Mouse (Mus musculus): Measurements from ENCODE around the gene Muc3a. TPM values are rescaled to one million over a fixed set of nuclear protein-coding genes. Genes with fewer than 3 reads are reported as not detected.

Gene Muc3a
- 27.1 and 36.4 TPM in 2 replicates for polyA plus RNA-seq (2012; rRNA removed)

- Histone ChIP-seq H3K4me1 (ENCODE audit: control insufficient read depth, insufficient read depth, low read length) (no peaks in the 10 kb centered on the region), H3K27me3 (ENCODE audit: control insufficient read depth, insufficient read depth, low read length) (no peaks in the 10 kb centered on the region), H3K4me3 (replicated peaks; ENCODE audit: insufficient read depth, low read depth, low read length) (no peak within 1 kb of the TSS), H3K27ac (ENCODE audit: insufficient read depth, low read length) (no peak within 1 kb of the TSS)
- TF ChIP-seq CTCF (IDR thresholded peaks at IDR 0.05; ENCODE audit: borderline replicate concordance, insufficient read depth, low read depth, low read length) (no peak), POLR2A (IDR thresholded peaks at IDR 0.05; ENCODE audit: borderline replicate concordance, insufficient read depth, low read length) (no peak)
- no peak for DNase-seq
- WGBS, result 71% methylated on average over 2 of the region's 2 CpGs
These were observed at the start of gene Muc3a for GRCm38 (mm10) chr5:137212289-137212688. TSS of gene Muc3a (minus strand) at chr5:137212389.

DNA sequence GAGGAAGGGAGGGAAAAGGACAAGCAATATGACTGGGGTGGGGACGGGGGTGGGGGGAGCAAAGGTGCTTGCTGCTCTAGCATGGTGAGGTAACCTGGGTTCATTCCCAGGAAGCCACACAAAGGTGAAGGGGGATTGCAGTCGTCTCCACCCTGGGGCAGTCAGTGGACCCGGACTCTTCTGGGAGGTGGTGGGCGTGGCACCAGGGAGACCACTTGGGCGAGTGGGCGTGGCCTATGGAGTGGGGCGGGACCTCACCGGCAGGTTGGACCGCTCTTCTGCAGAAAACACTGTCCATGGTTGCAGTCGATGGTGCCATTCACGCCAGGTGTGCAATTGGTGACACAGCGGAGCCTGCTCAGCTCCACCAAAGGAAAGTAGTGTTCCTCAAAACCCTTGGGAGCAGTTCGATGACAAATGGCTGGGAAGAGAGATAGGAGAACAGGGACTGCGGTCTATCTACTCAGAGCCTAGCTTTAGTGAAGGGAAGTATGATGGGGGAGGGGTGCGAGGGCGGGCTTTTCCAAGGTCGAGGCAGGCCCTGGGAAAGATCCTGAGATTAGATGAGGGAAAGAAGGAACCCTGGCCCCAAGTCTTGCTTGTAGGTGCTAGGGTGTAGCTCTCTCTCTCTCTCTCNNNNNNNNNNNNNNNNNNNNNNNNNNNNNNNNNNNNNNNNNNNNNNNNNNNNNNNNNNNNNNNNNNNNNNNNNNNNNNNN is 917 bp downstream of the Muc3a start:
- Histone ChIP-seq H3K4me1 (ENCODE audit: control insufficient read depth, insufficient read depth, low read length) (no peaks in the 10 kb centered on the region), H3K27me3 (ENCODE audit: control insufficient read depth, insufficient read depth, low read length) (no peaks in the 10 kb centered on the region), H3K27ac (ENCODE audit: insufficient read depth, low read length) (no peak overlapping the region), H3K4me3 (replicated peaks; ENCODE audit: insufficient read depth, low read depth, low read length) (no peak overlapping the region)
- TF ChIP-seq POLR2A (IDR thresholded peaks at IDR 0.05; ENCODE audit: borderline replicate concordance, insufficient read depth, low read length) (no peak), CTCF (IDR thresholded peaks at IDR 0.05; ENCODE audit: borderline replicate concordance, insufficient read depth, low read depth, low read length) (no peak)
- 25% methylated on average over 17 of the region's 17 CpGs for WGBS
- DNase-seq, result no peak

DNA sequence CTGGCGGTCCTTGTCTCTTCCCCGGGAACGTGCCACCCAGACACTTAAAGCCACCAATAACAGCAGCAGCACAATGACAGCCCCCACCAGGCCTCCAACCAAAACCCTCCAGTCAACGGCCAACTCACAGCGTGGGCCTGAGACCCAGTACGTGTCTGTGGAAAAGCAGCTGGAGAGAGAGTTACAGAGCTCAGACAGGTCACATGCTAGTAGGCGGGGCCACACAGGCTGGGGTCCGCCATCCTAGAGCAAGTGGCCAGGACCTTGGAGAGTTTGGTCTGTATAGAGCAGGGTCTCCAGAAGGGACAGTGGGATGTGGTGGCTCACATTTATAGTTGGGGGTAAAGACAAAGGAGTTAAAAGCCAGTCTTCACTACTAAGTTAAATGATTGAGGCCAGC is 1.5 kb downstream of the Muc3a start:
- no peaks in the 10 kb centered on the region for H3K4me1 ChIP-seq (ENCODE audit: control insufficient read depth, insufficient read depth, low read length)
- TF ChIP-seq POLR2A (IDR thresholded peaks at IDR 0.05; ENCODE audit: borderline replicate concordance, insufficient read depth, low read length) (no peak), CTCF (IDR thresholded peaks at IDR 0.05; ENCODE audit: borderline replicate concordance, insufficient read depth, low read depth, low read length) (no peak)
- H3K27me3 ChIP-seq (ENCODE audit: control insufficient read depth, insufficient read depth, low read length), result no peaks in the 10 kb centered on the region
- DNase-seq, result no peak
- H3K27ac ChIP-seq (ENCODE audit: insufficient read depth, low read length), result no peak overlapping the region
- 57% methylated on average over 8 of the region's 8 CpGs for WGBS
- H3K4me3 ChIP-seq (replicated peaks; ENCODE audit: insufficient read depth, low read depth, low read length), result no peak overlapping the region

- Histone ChIP-seq H3K4me1 (ENCODE audit: control insufficient read depth, insufficient read depth, low read length) (no peaks in the 10 kb centered on the region), H3K27ac (ENCODE audit: insufficient read depth, low read length) (no peak overlapping the region), H3K27me3 (ENCODE audit: control insufficient read depth, insufficient read depth, low read length) (no peaks in the 10 kb centered on the region), H3K4me3 (replicated peaks; ENCODE audit: insufficient read depth, low read depth, low read length) (no peak overlapping the region)
- DNase-seq, result no peak
- 77% methylated on average over 3 of the region's 3 CpGs for whole genome bisulfite sequencing
- TF ChIP-seq POLR2A (IDR thresholded peaks at IDR 0.05; ENCODE audit: borderline replicate concordance, insufficient read depth, low read length) (no peak), CTCF (IDR thresholded peaks at IDR 0.05; ENCODE audit: borderline replicate concordance, insufficient read depth, low read depth, low read length) (no peak)
These were observed 6.9 kb downstream of the Muc3a start for GRCm38 (mm10) chr5:137205301-137205700.

DNA sequence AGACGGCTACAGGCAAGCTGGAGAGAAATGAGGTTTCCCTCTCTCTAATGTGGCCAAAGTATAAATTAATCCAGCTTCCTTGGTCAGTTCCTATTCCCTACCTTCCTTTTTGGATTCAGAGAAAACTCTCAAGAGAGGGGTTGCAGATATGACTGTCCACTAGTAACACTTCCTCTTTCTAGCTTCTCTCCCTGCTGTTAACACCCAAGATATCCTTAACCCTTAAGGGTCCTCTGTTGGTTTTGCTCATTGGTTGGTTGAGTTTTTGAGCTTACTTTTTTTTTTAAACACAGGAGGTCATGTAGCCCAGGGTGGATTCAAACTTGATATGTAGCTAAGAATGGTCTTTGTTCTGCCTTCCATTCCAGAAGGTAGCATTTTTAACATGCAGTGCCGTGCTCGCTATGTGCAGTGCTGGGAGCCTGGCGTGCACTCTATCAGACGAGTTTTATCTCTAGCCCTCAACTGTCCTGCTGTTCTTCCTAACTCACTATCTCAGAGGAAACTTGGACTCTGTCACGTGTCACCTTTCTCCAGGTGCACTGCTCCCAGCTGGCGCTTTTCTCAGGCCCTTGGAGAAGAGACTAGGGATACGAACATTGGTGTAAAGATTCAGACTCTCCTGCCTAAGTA is 17.6 kb downstream of the Muc3a start:
- no peak overlapping the region for H3K4me3 ChIP-seq (replicated peaks; ENCODE audit: insufficient read depth, low read depth, low read length)
- H3K4me1 ChIP-seq (ENCODE audit: control insufficient read depth, insufficient read depth, low read length), result no peaks in the 10 kb centered on the region
- no peak for TF ChIP-seq POLR2A (IDR thresholded peaks at IDR 0.05; ENCODE audit: borderline replicate concordance, insufficient read depth, low read length)
- TF ChIP-seq CTCF (IDR thresholded peaks at IDR 0.05; ENCODE audit: borderline replicate concordance, insufficient read depth, low read depth, low read length), result no peak
- H3K27ac ChIP-seq (ENCODE audit: insufficient read depth, low read length), result no peak overlapping the region
- 80% methylated on average over 8 of the region's 8 CpGs for WGBS
- DNase-seq, result no peak
- H3K27me3 ChIP-seq (ENCODE audit: control insufficient read depth, insufficient read depth, low read length), result no peaks in the 10 kb centered on the region; the same call in 1 of the 2 replicates

- no peak overlapping the region for H3K4me3 ChIP-seq (replicated peaks; ENCODE audit: insufficient read depth, low read depth, low read length)
- no peak overlapping the region for H3K27ac ChIP-seq (ENCODE audit: insufficient read depth, low read length)
- no peak for DNase-seq
- no peaks in the 10 kb centered on the region for H3K4me1 ChIP-seq (ENCODE audit: control insufficient read depth, insufficient read depth, low read length)
- no peak for TF ChIP-seq POLR2A (IDR thresholded peaks at IDR 0.05; ENCODE audit: borderline replicate concordance, insufficient read depth, low read length)
- no peak for TF ChIP-seq CTCF (IDR thresholded peaks at IDR 0.05; ENCODE audit: borderline replicate concordance, insufficient read depth, low read depth, low read length)
- H3K27me3 ChIP-seq (ENCODE audit: control insufficient read depth, insufficient read depth, low read length), result no peaks in the 10 kb centered on the region; the same call in 1 of the 2 replicates
- 72% methylated on average over 8 of the region's 8 CpGs for WGBS
These were observed 18.8 kb downstream of the Muc3a start for GRCm38 (mm10) chr5:137193279-137193952.

DNA sequence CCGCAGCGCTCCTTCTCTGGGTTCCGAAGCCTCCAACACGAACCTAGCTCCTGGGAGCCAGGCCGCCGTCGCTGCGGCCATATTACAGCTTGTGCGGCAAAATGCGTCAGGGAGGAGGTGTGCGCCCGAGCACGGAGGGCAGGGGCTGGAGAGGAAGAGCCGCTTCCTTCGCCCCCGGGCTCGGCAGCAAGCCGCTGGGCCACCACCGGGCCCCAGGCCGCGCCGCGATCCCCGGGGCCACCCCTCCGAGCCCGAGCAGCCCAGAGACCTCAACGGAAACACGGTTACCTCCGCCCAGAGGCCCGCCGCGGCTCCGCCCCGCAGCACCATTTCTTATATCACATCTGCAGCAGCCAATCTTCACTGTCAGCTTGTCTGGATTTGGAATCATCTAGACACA is 22.9 kb downstream of the Muc3a start:
- Histone ChIP-seq H3K4me1 (ENCODE audit: control insufficient read depth, insufficient read depth, low read length) (no peaks in the 10 kb centered on the region), H3K4me3 (replicated peaks; ENCODE audit: insufficient read depth, low read depth, low read length) (peak overlapping the region; percentile 39), H3K27me3 (ENCODE audit: control insufficient read depth, insufficient read depth, low read length) (no peaks in the 10 kb centered on the region), H3K27ac (ENCODE audit: insufficient read depth, low read length) (no peak overlapping the region)
- no peak for TF ChIP-seq CTCF (IDR thresholded peaks at IDR 0.05; ENCODE audit: borderline replicate concordance, insufficient read depth, low read depth, low read length)
- no peak for TF ChIP-seq POLR2A (IDR thresholded peaks at IDR 0.05; ENCODE audit: borderline replicate concordance, insufficient read depth, low read length)
- 4% methylated on average over 33 of the region's 34 CpGs for WGBS
- peak; percentile 9 to 12 for DNase-seq

All from cerebellum, adult 2 months (tissue).